Mouse (Mus musculus): ENCODE data around the gene Baz1b. TPM values are rescaled to one million over a fixed set of nuclear protein-coding genes. Genes with fewer than 3 reads are reported as not detected.
A peak's percentile ranks its signal among the peaks of the same experiment; 100 is the strongest.

Baz1b gene
- polyA plus RNA-seq, 1 experiment from 2014 or later: 50.1 TPM

- Histone ChIP-seq H3K36me3 (ENCODE audit: poor library complexity, severe bottlenecking) (peaks cover 97% of the 10 kb centered on the region), H3K9me3 (replicated peaks) (no peaks in the 10 kb centered on the region), H3K4me2 (no peak overlapping the region), H3K4me3 (no peak overlapping the region), H3K27me3 (no peaks in the 10 kb centered on the region), H3K27ac (no peak overlapping the region), H3K4me1 (peaks cover 20% of the 10 kb centered on the region; the same call in 1 of the 2 replicates), H3K9ac (no peak overlapping the region)
- 85% methylated on average over 3 of the region's 3 CpGs for WGBS
- ATAC-seq: no peak
These were observed 55.5 kb downstream of the Baz1b start for GRCm38 (mm10) chr5:135242608-135243007.

GRCm38 (mm10) chr5:135243166-135243565, 56.1 kb downstream of the Baz1b start:
- no peak overlapping the region for H3K9ac ChIP-seq
- no peaks in the 10 kb centered on the region for H3K9me3 ChIP-seq (replicated peaks)
- H3K27ac ChIP-seq: no peak overlapping the region
- H3K36me3 ChIP-seq (ENCODE audit: poor library complexity, severe bottlenecking): peaks cover 91% of the 10 kb centered on the region
- H3K27me3 ChIP-seq: no peaks in the 10 kb centered on the region
- 100% methylated on average over 1 of the region's 1 CpGs for WGBS
- peaks cover 25% of the 10 kb centered on the region; the same call in 1 of the 2 replicates for H3K4me1 ChIP-seq
- no peak overlapping the region for H3K4me3 ChIP-seq
- no peak for ATAC-seq
- H3K4me2 ChIP-seq: no peak overlapping the region

DNA sequence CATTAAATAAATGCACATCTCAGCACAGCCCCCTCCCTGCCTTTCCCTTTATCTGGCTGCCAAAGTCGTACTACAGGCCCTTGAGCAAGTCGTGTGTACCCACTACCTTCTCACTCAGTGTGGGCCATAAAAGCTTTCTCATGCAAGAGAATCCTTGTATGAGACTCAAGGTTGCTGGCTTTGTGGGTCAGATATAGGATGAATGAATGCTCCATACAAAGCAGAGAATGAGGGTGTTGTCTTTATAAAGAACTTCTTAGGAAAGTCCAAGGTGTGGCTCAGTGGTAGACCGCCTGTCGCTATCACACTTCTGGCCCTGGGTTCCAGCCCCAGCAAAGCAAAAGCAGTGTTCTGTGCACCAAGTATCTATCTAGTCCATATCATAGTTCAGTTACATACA, 59.5 kb downstream of the Baz1b start:
- Histone ChIP-seq H3K9me3 (replicated peaks) (no peaks in the 10 kb centered on the region), H3K27ac (0 out of 2 replicates have a peak overlapping the region, but pooled peaks have one; percentile 15), H3K4me2 (peak overlapping the region; percentile 97), H3K9ac (0 out of 2 replicates have a peak overlapping the region, but pooled peaks have one; percentile 1), H3K4me3 (no peak overlapping the region), H3K36me3 (ENCODE audit: poor library complexity, severe bottlenecking) (peaks cover 63% of the 10 kb centered on the region), H3K27me3 (peaks cover 17% of the 10 kb centered on the region), H3K4me1 (peaks cover 56% of the 10 kb centered on the region)
- WGBS: 45% methylated on average over 4 of the region's 4 CpGs
- ATAC-seq: no peak

DNA sequence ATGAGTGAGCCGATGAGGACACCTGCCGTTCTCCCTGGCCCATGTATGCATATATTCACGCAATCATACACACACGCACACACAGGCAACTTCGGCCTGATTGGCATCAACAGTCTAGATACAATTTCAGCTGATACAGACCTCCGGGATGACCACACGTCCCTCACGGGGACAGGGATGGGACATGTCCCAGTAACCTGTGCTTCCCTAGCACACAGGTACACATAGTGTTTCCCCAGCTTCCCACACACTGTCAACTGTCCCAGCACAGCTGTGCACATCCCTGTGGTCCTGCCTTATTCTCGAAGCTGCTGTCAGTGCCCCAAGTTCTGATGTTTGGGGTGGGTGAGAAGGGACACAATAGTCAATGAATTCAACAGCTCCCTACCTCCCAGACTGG, 60.3 kb downstream of the Baz1b start:
- Histone ChIP-seq H3K4me3 (peak overlapping the region; percentile 64), H3K9ac (0 out of 2 replicates have a peak overlapping the region, but pooled peaks have one; percentile 32), H3K36me3 (ENCODE audit: poor library complexity, severe bottlenecking) (peaks cover 55% of the 10 kb centered on the region)

GRCm38 (mm10) chr5:135248956-135249676, 62.1 kb downstream of the Baz1b start:
- Histone ChIP-seq H3K9ac (peak overlapping the region; percentile 80), H3K9me3 (replicated peaks) (no peaks in the 10 kb centered on the region), H3K27ac (peak overlapping the region; percentile 35; the same call in 1 of the 2 replicates), H3K4me3 (peak overlapping the region; percentile 64), H3K27me3 (peaks cover 17% of the 10 kb centered on the region), H3K4me2 (peak overlapping the region; percentile 97), H3K36me3 (ENCODE audit: poor library complexity, severe bottlenecking) (peaks cover 38% of the 10 kb centered on the region), H3K4me1 (peaks cover 81% of the 10 kb centered on the region)
- ATAC-seq: no peak
- WGBS: 60% methylated on average over 16 of the region's 16 CpGs

More for the DNA sequence above, 60.3 kb downstream of the Baz1b start:
- H3K4me1 ChIP-seq: peaks cover 64% of the 10 kb centered on the region
- H3K27me3 ChIP-seq: peaks cover 17% of the 10 kb centered on the region
- no peak for ATAC-seq
- no peaks in the 10 kb centered on the region for H3K9me3 ChIP-seq (replicated peaks)
- WGBS: 67% methylated on average over 9 of the region's 9 CpGs
- peak overlapping the region; percentile 97 for H3K4me2 ChIP-seq
- no peak overlapping the region for H3K27ac ChIP-seq

GRCm38 (mm10) chr5:135250186-135251078, 63.4 kb downstream of the Baz1b start:
- ATAC-seq: peak; percentile 50
- no peaks in the 10 kb centered on the region for H3K9me3 ChIP-seq (replicated peaks)
- H3K27ac ChIP-seq: peak overlapping the region; percentile 68
- H3K9ac ChIP-seq: peak overlapping the region; percentile 80
- peaks cover 17% of the 10 kb centered on the region for H3K27me3 ChIP-seq
- WGBS: 1% methylated on average over 75 of the region's 92 CpGs
- H3K4me1 ChIP-seq: peaks cover 89% of the 10 kb centered on the region
- peak overlapping the region; percentile 97 for H3K4me2 ChIP-seq
- peak overlapping the region; percentile 64 for H3K4me3 ChIP-seq
- peaks cover 24% of the 10 kb centered on the region for H3K36me3 ChIP-seq (ENCODE audit: poor library complexity, severe bottlenecking)

DNA sequence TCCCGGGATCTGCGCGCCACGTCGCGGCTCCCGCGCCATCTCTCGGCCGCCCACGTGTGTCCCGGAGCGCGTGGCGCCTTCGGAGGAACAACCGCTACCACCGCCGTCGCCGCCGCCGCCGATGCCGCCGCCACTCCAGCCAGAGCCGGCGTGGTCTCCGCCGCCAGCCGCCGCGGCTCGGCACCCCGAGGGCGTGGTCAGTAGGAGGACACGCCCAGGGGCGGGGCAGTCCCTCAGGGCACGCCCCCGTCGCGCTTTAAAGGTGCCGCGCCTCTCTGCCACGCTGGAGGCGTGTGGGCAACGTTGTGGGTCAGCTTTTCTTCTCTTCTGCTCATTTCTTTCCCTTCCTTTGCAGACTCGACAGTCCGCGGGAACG, 64.0 kb downstream of the Baz1b start, which contains the start of gene Fzd9:
Fzd9 (minus strand) TSS at position 152 of the 376 bp plus-strand sequence.
- Histone ChIP-seq H3K4me1 (peaks cover 85% of the 10 kb centered on the region), H3K27me3 (peaks cover 17% of the 10 kb centered on the region), H3K4me2 (peak within 1 kb of the TSS; percentile 97), H3K4me3 (peak within 1 kb of the TSS; percentile 64), H3K27ac (peak within 1 kb of the TSS; percentile 86), H3K36me3 (ENCODE audit: poor library complexity, severe bottlenecking) (peaks cover 18% of the 10 kb centered on the region), H3K9ac (peak within 1 kb of the TSS; percentile 80), H3K9me3 (replicated peaks) (no peaks in the 10 kb centered on the region)
- under 1% methylated on average over 26 of the region's 51 CpGs for WGBS
- peak; percentile 83 for ATAC-seq

- 1% methylated on average over 12 of the region's 12 CpGs for WGBS
These were observed 66.8 kb downstream of the Baz1b start for GRCm38 (mm10) chr5:135253741-135254401.

DNA sequence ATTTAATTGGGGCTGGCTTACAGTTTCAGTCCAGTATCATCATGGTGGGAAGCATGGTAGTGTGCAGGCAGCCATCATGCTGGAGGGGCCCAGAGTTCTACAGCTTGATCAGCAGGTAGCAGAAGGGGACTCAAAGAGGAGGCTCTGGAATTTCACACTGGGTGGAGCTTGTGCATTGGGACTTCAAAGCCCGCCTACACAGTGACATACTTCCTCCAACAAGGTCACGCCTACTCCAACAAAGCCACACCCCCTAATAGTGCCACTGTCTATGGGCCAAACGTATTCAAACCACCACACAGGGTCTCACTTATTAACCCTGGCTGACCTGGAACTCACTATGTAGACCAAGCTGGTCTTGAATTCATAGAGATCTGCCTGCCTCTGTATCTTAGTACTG, 69.1 kb downstream of the Baz1b start:
- Histone ChIP-seq H3K9me3 (replicated peaks) (no peaks in the 10 kb centered on the region), H3K36me3 (ENCODE audit: poor library complexity, severe bottlenecking) (no peaks in the 10 kb centered on the region), H3K27me3 (no peaks in the 10 kb centered on the region), H3K4me1 (peaks cover 60% of the 10 kb centered on the region), H3K4me2 (no peak overlapping the region), H3K4me3 (no peak overlapping the region), H3K9ac (no peak overlapping the region), H3K27ac (no peak overlapping the region)
- WGBS: 90% methylated on average over 3 of the region's 3 CpGs
- no peak for ATAC-seq

More at GRCm38 (mm10) chr5:135253741-135254401, 66.8 kb downstream of the Baz1b start:
- H3K9ac ChIP-seq: 0 out of 2 replicates have a peak overlapping the region, but pooled peaks have one; percentile 12
- H3K9me3 ChIP-seq (replicated peaks): no peaks in the 10 kb centered on the region
- peaks cover 17% of the 10 kb centered on the region for H3K27me3 ChIP-seq
- H3K4me3 ChIP-seq: no peak overlapping the region
- H3K4me2 ChIP-seq: peak overlapping the region; percentile 29
- H3K36me3 ChIP-seq (ENCODE audit: poor library complexity, severe bottlenecking): peaks cover 5% of the 10 kb centered on the region; the same call in 1 of the 2 replicates
- H3K4me1 ChIP-seq: peaks cover 65% of the 10 kb centered on the region
- H3K27ac ChIP-seq: peak overlapping the region; percentile 86
- peak; percentile 70 for ATAC-seq

- WGBS: 80% methylated on average over 12 of the region's 12 CpGs
- Histone ChIP-seq H3K4me3 (no peak overlapping the region), H3K4me1 (peaks cover 47% of the 10 kb centered on the region), H3K4me2 (no peak overlapping the region), H3K27ac (peak overlapping the region; percentile 95), H3K36me3 (ENCODE audit: poor library complexity, severe bottlenecking) (no peaks in the 10 kb centered on the region), H3K9me3 (replicated peaks) (no peaks in the 10 kb centered on the region), H3K27me3 (no peaks in the 10 kb centered on the region), H3K9ac (no peak overlapping the region)
- no peak for ATAC-seq
These were observed 70.5 kb downstream of the Baz1b start for GRCm38 (mm10) chr5:135257559-135257958.

DNA sequence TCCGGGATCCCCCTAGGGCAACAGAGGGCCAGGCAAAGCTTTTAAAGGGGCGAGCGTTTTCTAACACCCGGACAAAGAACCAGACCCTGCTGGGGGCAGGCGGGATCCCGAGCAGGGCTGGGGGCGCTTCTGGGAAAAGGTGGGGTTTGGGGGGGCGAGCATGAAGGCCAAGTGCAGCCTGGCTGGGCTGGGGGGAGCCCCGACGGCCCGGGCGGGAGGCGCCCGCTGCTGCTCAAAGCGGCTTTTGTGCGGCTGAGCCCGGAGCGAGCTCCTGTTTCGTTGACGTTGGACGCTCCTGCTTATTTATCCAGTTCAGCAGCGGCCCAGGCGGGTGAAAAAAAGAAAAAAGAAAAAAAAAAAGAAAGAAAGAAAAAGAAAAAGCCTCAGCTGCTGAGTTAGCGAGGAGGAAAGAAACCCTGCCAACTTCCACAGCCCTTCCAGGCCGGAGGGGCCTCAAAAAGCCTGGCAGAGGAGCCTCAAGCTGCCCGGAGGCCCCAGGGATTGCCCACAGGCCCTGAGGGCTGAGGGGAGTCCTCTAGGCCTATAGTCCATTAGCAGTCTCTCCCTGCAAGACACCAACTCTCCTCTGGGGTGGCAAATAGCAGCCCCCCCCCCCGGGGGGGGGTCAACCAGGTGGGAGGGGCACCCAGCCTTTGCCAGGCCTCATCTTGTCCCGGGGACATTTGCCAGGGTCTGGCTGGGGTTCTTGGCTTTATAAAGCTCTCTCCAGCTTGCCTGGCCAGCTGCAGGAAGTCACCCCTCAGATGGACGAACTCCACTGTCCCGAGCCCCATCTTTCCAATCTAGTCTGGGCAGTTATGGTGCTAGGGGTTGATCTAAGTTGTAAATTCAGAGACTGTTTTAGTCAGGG, 71.5 kb downstream of the Baz1b start:
- Histone ChIP-seq H3K36me3 (ENCODE audit: poor library complexity, severe bottlenecking) (no peaks in the 10 kb centered on the region), H3K4me3 (peak overlapping the region; percentile 20), H3K4me2 (peak overlapping the region; percentile 52), H3K27ac (peak overlapping the region; percentile 95), H3K4me1 (peaks cover 39% of the 10 kb centered on the region), H3K27me3 (no peaks in the 10 kb centered on the region), H3K9me3 (replicated peaks) (no peaks in the 10 kb centered on the region), H3K9ac (peak overlapping the region; percentile 53)
- ATAC-seq: peak; percentile 48
- WGBS: 7% methylated on average over 30 of the region's 30 CpGs

Data from forebrain, embryonic 13.5 days (tissue).